Mouse (Mus musculus) embryonic facial prominence, embryonic 10.5 days (tissue): ENCODE measurements around the gene Zdbf2. TPM values are rescaled to one million over a fixed set of nuclear protein-coding genes. Genes with fewer than 3 reads are reported as not detected.

Experiments
- DNase-seq: peaks from one replicate; pipeline ENCODE4 v3.0.0-alpha.2; 2017; ENCODE audit warnings: low spot score
- H3K27ac ChIP-seq: fragments of 300-500 bp; sonication (generic); replicated peaks from 2 replicates; pipeline ENCODE4 v1.5.1; 2016; ENCODE audit warnings: mild to moderate bottlenecking
- H3K27me3 ChIP-seq: fragments of 300-500 bp; sonication (generic); replicated peaks from 2 replicates; pipeline ENCODE4 v1.6.1; 2016; ENCODE audit warnings: low read depth, mild to moderate bottlenecking; ENCODE audit not compliant: poor library complexity, severe bottlenecking
- H3K36me3 ChIP-seq: fragments of 300-500 bp; sonication (generic); replicated peaks from 2 replicates; pipeline ENCODE4 v1.6.1; 2016; ENCODE audit warnings: mild to moderate bottlenecking, moderate library complexity
- H3K4me1 ChIP-seq: fragments of 300-500 bp; sonication (generic); 2 replicates; pipeline ENCODE4 v1.6.1; 2016
- H3K4me3 ChIP-seq: fragments of 300-500 bp; sonication (generic); 2 replicates; pipeline ENCODE4 v1.5.1; 2016; ENCODE audit warnings: mild to moderate bottlenecking, moderate library complexity
- H3K9me3 ChIP-seq: fragments of 300-500 bp; sonication (generic); 2 replicates; pipeline ENCODE4 v1.6.1; 2016; ENCODE audit warnings: mild to moderate bottlenecking
- WGBS: fragments of 180-500 bp; shearing (Covaris S2); methylation state at CpG from one replicate; pipeline ENCODE4 v1.1.7; 2016; 5-methylcytosine and 5-hydroxymethylcytosine counted together
- polyA plus RNA-seq: library from polyadenylated mRNA; unstranded; fragments of >200 nt; fragmentation: Nextera tagmentation; extraction: Ambion mirVana; gene quantifications from 2 replicates; pipeline ENCODE4 v1.2.1, GENCODE M21; 2016

Zdbf2 gene
- 18.8 and 21.0 TPM in 2 replicates for polyA plus RNA-seq

GRCm38 (mm10) chr1:63272741-63273338, at the start of gene Zdbf2:
TSS of gene Zdbf2 (plus strand) at chr1:63273265.
- Histone ChIP-seq H3K9me3 (no peaks in the 10 kb centered on the region), H3K27ac (peak within 1 kb of the TSS; percentile 92), H3K4me3 (peak within 1 kb of the TSS; percentile 71), H3K27me3 (peaks cover 94% of the 10 kb centered on the region), H3K4me1 (peaks cover 12% of the 10 kb centered on the region), H3K36me3 (no peaks in the 10 kb centered on the region)
- WGBS: under 1% methylated on average over 49 of the region's 49 CpGs
- peak; percentile 85 for DNase-seq

GRCm38 (mm10) chr1:63225009-63225408, 48.1 kb upstream of the Zdbf2 start:
- DNase-seq: no peak
- no peaks in the 10 kb centered on the region for H3K27me3 ChIP-seq
- WGBS: 82% methylated on average over 4 of the region's 4 CpGs
- no peak overlapping the region for H3K27ac ChIP-seq
- H3K9me3 ChIP-seq: no peaks in the 10 kb centered on the region
- H3K36me3 ChIP-seq: no peaks in the 10 kb centered on the region
- peaks cover 14% of the 10 kb centered on the region for H3K4me1 ChIP-seq
- no peak overlapping the region for H3K4me3 ChIP-seq

- H3K36me3 ChIP-seq: no peaks in the 10 kb centered on the region
- WGBS: 1% methylated on average over 7 of the region's 7 CpGs
- no peaks in the 10 kb centered on the region for H3K9me3 ChIP-seq
- H3K4me3 ChIP-seq: no peak overlapping the region
- no peak overlapping the region for H3K27ac ChIP-seq
- H3K4me1 ChIP-seq: peaks cover 14% of the 10 kb centered on the region
- H3K27me3 ChIP-seq: no peaks in the 10 kb centered on the region
- peak; percentile 66 for DNase-seq
Observed at GRCm38 (mm10) chr1:63225890-63226289, 47.2 kb upstream of the Zdbf2 start.

- WGBS: 78% methylated on average over 5 of the region's 5 CpGs
- H3K9me3 ChIP-seq: no peaks in the 10 kb centered on the region
- DNase-seq: no peak
Observed at GRCm38 (mm10) chr1:63227241-63227640, 45.8 kb upstream of the Zdbf2 start.

GRCm38 (mm10) chr1:63237371-63237770, 35.7 kb upstream of the Zdbf2 start:
- 0 out of 2 replicates have a peak overlapping the region, but pooled peaks have one; percentile 19 for H3K27ac ChIP-seq
- H3K4me3 ChIP-seq: no peak overlapping the region
- no peaks in the 10 kb centered on the region for H3K9me3 ChIP-seq
- DNase-seq: no peak
- no peaks in the 10 kb centered on the region for H3K27me3 ChIP-seq
- H3K4me1 ChIP-seq: peaks cover 9% of the 10 kb centered on the region
- H3K36me3 ChIP-seq: no peaks in the 10 kb centered on the region
- WGBS: 19% methylated on average over 5 of the region's 5 CpGs

More at GRCm38 (mm10) chr1:63227241-63227640, 45.8 kb upstream of the Zdbf2 start:
- Histone ChIP-seq H3K27me3 (no peaks in the 10 kb centered on the region), H3K4me3 (no peak overlapping the region), H3K27ac (no peak overlapping the region), H3K4me1 (peaks cover 14% of the 10 kb centered on the region), H3K36me3 (no peaks in the 10 kb centered on the region)

GRCm38 (mm10) chr1:63239305-63239704, 33.8 kb upstream of the Zdbf2 start:
- no peak for DNase-seq
- H3K4me1 ChIP-seq: peaks cover 9% of the 10 kb centered on the region
- no peak overlapping the region for H3K27ac ChIP-seq
- no peaks in the 10 kb centered on the region for H3K36me3 ChIP-seq
- 65% methylated on average over 4 of the region's 4 CpGs for WGBS
- no peaks in the 10 kb centered on the region for H3K9me3 ChIP-seq
- H3K4me3 ChIP-seq: no peak overlapping the region
- no peaks in the 10 kb centered on the region for H3K27me3 ChIP-seq

GRCm38 (mm10) chr1:63239751-63240150, 33.3 kb upstream of the Zdbf2 start:
- DNase-seq: no peak
- WGBS: 88% methylated on average over 8 of the region's 8 CpGs
- H3K9me3 ChIP-seq: no peaks in the 10 kb centered on the region

GRCm38 (mm10) chr1:63243854-63244253, 29.2 kb upstream of the Zdbf2 start:
- no peaks in the 10 kb centered on the region for H3K36me3 ChIP-seq
- peaks cover 31% of the 10 kb centered on the region for H3K27me3 ChIP-seq
- WGBS: 64% methylated on average over 4 of the region's 4 CpGs
- no peak overlapping the region for H3K4me3 ChIP-seq
- peaks cover 19% of the 10 kb centered on the region for H3K4me1 ChIP-seq
- DNase-seq: no peak
- H3K9me3 ChIP-seq: no peaks in the 10 kb centered on the region
- no peak overlapping the region for H3K27ac ChIP-seq

More at GRCm38 (mm10) chr1:63239751-63240150, 33.3 kb upstream of the Zdbf2 start:
- Histone ChIP-seq H3K4me3 (no peak overlapping the region), H3K27ac (no peak overlapping the region), H3K27me3 (no peaks in the 10 kb centered on the region), H3K36me3 (no peaks in the 10 kb centered on the region), H3K4me1 (peaks cover 9% of the 10 kb centered on the region)

- H3K9me3 ChIP-seq: no peaks in the 10 kb centered on the region
- peak overlapping the region; percentile 55 for H3K4me3 ChIP-seq
- H3K36me3 ChIP-seq: no peaks in the 10 kb centered on the region
- H3K4me1 ChIP-seq: peaks cover 24% of the 10 kb centered on the region
- DNase-seq: peak; percentile 89
- WGBS: 1% methylated on average over 16 of the region's 16 CpGs
- H3K27me3 ChIP-seq: peaks cover 62% of the 10 kb centered on the region
- peak overlapping the region; percentile 87 for H3K27ac ChIP-seq
Observed at GRCm38 (mm10) chr1:63246862-63247521, 26.1 kb upstream of the Zdbf2 start.

GRCm38 (mm10) chr1:63247831-63248359, 25.2 kb upstream of the Zdbf2 start:
- H3K27me3 ChIP-seq: peaks cover 71% of the 10 kb centered on the region

GRCm38 (mm10) chr1:63248360-63248851, 24.7 kb upstream of the Zdbf2 start:
- Histone ChIP-seq H3K4me3 (peak overlapping the region; percentile 55), H3K4me1 (peaks cover 36% of the 10 kb centered on the region), H3K27ac (peak overlapping the region; percentile 87), H3K27me3 (peaks cover 76% of the 10 kb centered on the region), H3K36me3 (no peaks in the 10 kb centered on the region), H3K9me3 (no peaks in the 10 kb centered on the region)
- 2% methylated on average over 44 of the region's 44 CpGs for WGBS
- peak; percentile 69 for DNase-seq

More at GRCm38 (mm10) chr1:63247831-63248359, 25.2 kb upstream of the Zdbf2 start:
- Histone ChIP-seq H3K9me3 (no peaks in the 10 kb centered on the region), H3K36me3 (no peaks in the 10 kb centered on the region), H3K27ac (peak overlapping the region; percentile 87), H3K4me1 (peaks cover 31% of the 10 kb centered on the region), H3K4me3 (peak overlapping the region; percentile 55)
- under 1% methylated on average over 18 of the region's 18 CpGs for WGBS
- peak; percentile 41 for DNase-seq

GRCm38 (mm10) chr1:63249261-63249660, 23.8 kb upstream of the Zdbf2 start:
- peaks cover 83% of the 10 kb centered on the region for H3K27me3 ChIP-seq

More at GRCm38 (mm10) chr1:63249261-63249660, 23.8 kb upstream of the Zdbf2 start:
- Histone ChIP-seq H3K27ac (no peak overlapping the region), H3K36me3 (no peaks in the 10 kb centered on the region), H3K9me3 (no peaks in the 10 kb centered on the region), H3K4me3 (no peak overlapping the region), H3K4me1 (peaks cover 36% of the 10 kb centered on the region)
- no peak for DNase-seq
- WGBS: 45% methylated on average over 4 of the region's 4 CpGs
